ENCODE assay signal across 23 mouse cellular contexts in genomic region chr6:108507337-108507736, GRCm38 (mm10).
DNase-seq lines count a peak whose midpoint lies in the region; ATAC-seq and TF ChIP-seq lines count a peak whose summit lies in the region.
"Had no signal": no experiment of that assay in that cellular context is flagged by ENCODE, and none has a peak within 500 bp of the region (broad histone marks: within the 10 kb centered on the region; RNA-seq: fewer than 3 reads in every experiment).

No protein-coding gene starts in this region.

- no peak overlapping the region for H3K4me3 ChIP-seq in lung, adult 2 months (replicated peaks; ENCODE audit: extremely low read depth, low read depth, low read length)
- H3K4me3 ChIP-seq in intestine, embryonic 16.5 days (ENCODE audit: low read length): no peak overlapping the region
- H3K4me3 ChIP-seq in stomach, embryonic 14.5 days (ENCODE audit: low read depth, low read length): no peak overlapping the region
- H3K4me3 ChIP-seq: forebrain, embryonic 13.5 days; heart, embryonic 13.5 days; hindbrain, embryonic 15.5 days; limb, embryonic 15.5 days; midbrain, embryonic 10.5 days had no signal

- TF ChIP-seq POLR2A in lung, adult 2 months (IDR thresholded peaks at IDR 0.05; ENCODE audit: borderline replicate concordance, extremely low read depth, low read depth, low read length): no peak

- no peak overlapping the region for H3K4me2 ChIP-seq in intestine, embryonic 16.5 days (ENCODE audit: low read depth, low read length)
- H3K4me2 ChIP-seq in stomach, embryonic 14.5 days (replicated peaks; ENCODE audit: low read depth, low read length): no peak overlapping the region
- H3K4me2 ChIP-seq: forebrain, embryonic 13.5 days; heart, embryonic 13.5 days; hindbrain, embryonic 15.5 days; limb, embryonic 15.5 days had no signal

- 85% methylated on average over 3 of the region's 3 CpGs for WGBS in lung, adult 2 months
- 91% methylated on average over 3 of the region's 3 CpGs for WGBS in intestine, embryonic 16.5 days
- 77% methylated on average over 3 of the region's 3 CpGs for WGBS in stomach, embryonic 14.5 days

- peak; percentile 73 for ATAC-seq in intestine, embryonic 16.5 days
- ATAC-seq in stomach, embryonic 14.5 days (ENCODE audit: insufficient number of reproducible peaks, insufficient read depth, low FRiP score, low read depth): peak; percentile 92
- ATAC-seq: forebrain, embryonic 13.5 days had no signal

- H3K27ac ChIP-seq in intestine, embryonic 16.5 days (ENCODE audit: low read length): no peak overlapping the region
- H3K27ac ChIP-seq in stomach, embryonic 14.5 days (ENCODE audit: low read length): peak overlapping the region; percentile 15; the same call in 1 of the 2 replicates
- H3K27ac ChIP-seq: forebrain, embryonic 13.5 days; heart, embryonic 13.5 days; hindbrain, embryonic 15.5 days; kidney, postnatal 0 days; limb, embryonic 15.5 days; midbrain, embryonic 10.5 days had no signal

- TF ChIP-seq CTCF in lung, adult 2 months (IDR thresholded peaks at IDR 0.05; ENCODE audit: insufficient read depth, low read length): no peak

- H3K27me3 ChIP-seq in intestine, embryonic 16.5 days (replicated peaks; ENCODE audit: control insufficient read depth, insufficient read depth, low read length): no peaks in the 10 kb centered on the region
- H3K27me3 ChIP-seq in stomach, embryonic 14.5 days (ENCODE audit: control insufficient read depth, insufficient read depth, low read length): no peaks in the 10 kb centered on the region
- H3K27me3 ChIP-seq: forebrain, embryonic 13.5 days; heart, embryonic 13.5 days; hindbrain, embryonic 15.5 days; limb, embryonic 15.5 days had no signal

- no peak overlapping the region for H3K9ac ChIP-seq in intestine, embryonic 16.5 days (ENCODE audit: low read depth, low read length)
- H3K9ac ChIP-seq in stomach, embryonic 14.5 days (replicated peaks; ENCODE audit: low read depth, low read length): no peak overlapping the region
- H3K9ac ChIP-seq: forebrain, embryonic 13.5 days; heart, embryonic 13.5 days; hindbrain, embryonic 15.5 days; limb, embryonic 15.5 days had no signal

- intact Hi-C loops in heart, postnatal 14 days (cut with DNase I): no loop called here

- no peaks in the 10 kb centered on the region for H3K9me3 ChIP-seq in intestine, embryonic 16.5 days (ENCODE audit: control insufficient read depth, low read length)
- H3K9me3 ChIP-seq in stomach, embryonic 14.5 days (ENCODE audit: control insufficient read depth, low read depth, low read length): no peaks in the 10 kb centered on the region
- H3K9me3 ChIP-seq: forebrain, embryonic 13.5 days; heart, embryonic 13.5 days; hindbrain, embryonic 15.5 days; limb, embryonic 15.5 days; midbrain, embryonic 10.5 days had no signal

- H3K4me1 ChIP-seq in lung, adult 2 months (ENCODE audit: control insufficient read depth, insufficient read depth, low read length): peaks cover 5% of the 10 kb centered on the region
- peaks cover 10% of the 10 kb centered on the region for H3K4me1 ChIP-seq in intestine, embryonic 16.5 days (ENCODE audit: control insufficient read depth, insufficient read depth, low read length)
- no peaks in the 10 kb centered on the region for H3K4me1 ChIP-seq in stomach, embryonic 14.5 days (ENCODE audit: control insufficient read depth, insufficient read depth, low read length)
- H3K4me1 ChIP-seq: forebrain, embryonic 13.5 days; hindbrain, embryonic 15.5 days; limb, embryonic 15.5 days; midbrain, embryonic 10.5 days had no signal

- H3K36me3 ChIP-seq in intestine, embryonic 16.5 days (ENCODE audit: control insufficient read depth, insufficient read depth, low read length): 0 out of 2 replicates have a peak, but pooled peaks cover 2% of the 10 kb centered on the region
- no peaks in the 10 kb centered on the region for H3K36me3 ChIP-seq in stomach, embryonic 14.5 days (ENCODE audit: control insufficient read depth, insufficient read depth, low read length)
- H3K36me3 ChIP-seq: hindbrain, embryonic 15.5 days had no signal

- peak; percentile 48 to 73 for DNase-seq in lung, adult 18-20 months
- no peak for DNase-seq in lung, adult 2 months
- peak; percentile 36 for DNase-seq in CD4-positive helper T cell, adult 2 months (ENCODE audit: low read depth, low spot score)
- DNase-seq in heart, postnatal 14 days: no peak
- DNase-seq in retina, postnatal 1 day: no peak
- DNase-seq: adrenal gland, postnatal 25 days; cerebellum, adult 2 months; cerebellum, postnatal 36 days; gastrocnemius, postnatal 14 days; heart, adult 18-20 months; heart, postnatal 4 days; kidney, adult 18-20 months; layer of hippocampus, postnatal 36 days; right cerebral cortex, postnatal 4 days; thymus, adult 18-20 months had no signal

Comparison
In these comparisons a context has a peak if more than half of its experiments do, and no peak if none do; other contexts are left out.
1. DNase-seq: peak in lung, adult 18-20 months (2 of 2) and CD4-positive helper T cell, adult 2 months (single experiment); none in lung, adult 2 months (single experiment), heart, postnatal 14 days (0 of 2) and retina, postnatal 1 day (single experiment).